Mouse (Mus musculus) kidney, postnatal 14 days (tissue): ENCODE measurements around the gene Clps.
"Not testable (repeated sequence)": the region's sequence is repeated elsewhere in the genome, so short reads cannot be mapped to it uniquely, and the experiment has no call there.

Source experiments
- DNase-seq: peaks from one replicate; pipeline ENCODE4 v3.0.0; 2022; ENCODE audit warnings: mixed read lengths

The Clps gene

GRCm38 (mm10) chr17:28560598-28560997 lies at the start of gene Clps:
Gene Clps (minus strand): TSS chr17:28560766.
- DNase-seq = no peak

- no peak for DNase-seq
Measured at GRCm38 (mm10) chr17:28609543-28609942, 49.0 kb upstream of the Clps start.

GRCm38 (mm10) chr17:28601557-28602250 lies 41.1 kb upstream of the Clps start:
- no peak for DNase-seq

- DNase-seq = no peak
Measured at GRCm38 (mm10) chr17:28600780-28601179, 40.2 kb upstream of the Clps start.

GRCm38 (mm10) chr17:28593965-28594364 lies 33.4 kb upstream of the Clps start:
- no peak for DNase-seq

GRCm38 (mm10) chr17:28592998-28593397 lies 32.4 kb upstream of the Clps start:
- peak; percentile 77 for DNase-seq

GRCm38 (mm10) chr17:28591476-28591875 lies 30.9 kb upstream of the Clps start:
- no peak for DNase-seq

- DNase-seq = no peak
Measured at GRCm38 (mm10) chr17:28590596-28590995, 30.0 kb upstream of the Clps start.

GRCm38 (mm10) chr17:28588591-28588990 lies 28.0 kb upstream of the Clps start:
- DNase-seq = no peak

GRCm38 (mm10) chr17:28586509-28586908 lies 25.9 kb upstream of the Clps start:
- DNase-seq = peak; percentile 24

GRCm38 (mm10) chr17:28581056-28581455 lies 20.5 kb upstream of the Clps start:
- no peak for DNase-seq

- DNase-seq = peak; percentile 79
Measured at GRCm38 (mm10) chr17:28580396-28580795, 19.8 kb upstream of the Clps start.

- DNase-seq = peak; percentile 47
Measured at GRCm38 (mm10) chr17:28575244-28576125, 14.9 kb upstream of the Clps start, which contains the start of gene Lhfpl5. Gene Lhfpl5 (plus strand): TSS chr17:28575641.

- no peak for DNase-seq
Measured at GRCm38 (mm10) chr17:28572941-28573340, 12.4 kb upstream of the Clps start.

- DNase-seq = no peak
Measured at GRCm38 (mm10) chr17:28572521-28572920, 12.0 kb upstream of the Clps start.

GRCm38 (mm10) chr17:28571868-28572267 lies 11.3 kb upstream of the Clps start:
- DNase-seq = no peak

- no peak for DNase-seq
Measured at GRCm38 (mm10) chr17:28567541-28567940, 7.0 kb upstream of the Clps start.

GRCm38 (mm10) chr17:28565181-28565580 lies 4.6 kb upstream of the Clps start:
- no peak for DNase-seq

- no peak for DNase-seq
Measured at GRCm38 (mm10) chr17:28561613-28562012, 1.0 kb upstream of the Clps start.

- DNase-seq = no peak
Measured at GRCm38 (mm10) chr17:28557772-28558171, 2.8 kb downstream of the Clps start.

- no peak for DNase-seq
Measured at GRCm38 (mm10) chr17:28556635-28557396, 3.8 kb downstream of the Clps start.

GRCm38 (mm10) chr17:28554021-28554420 lies 6.5 kb downstream of the Clps start:
- not testable (repeated sequence) for DNase-seq
